Mouse (Mus musculus) bone marrow, adult 2 months (tissue): ENCODE measurements around the gene Fzr1.

ENCODE experiments used
- CTCF ChIP-seq: fragments of 200-500 bp; IDR thresholded peaks from 2 replicates; pipeline ENCODE4 v1.5.1; 2011; ENCODE audit warnings: low read length, control low read depth; ENCODE audit not compliant: control insufficient read depth, insufficient read depth
- POLR2A ChIP-seq: fragments of 200-500 bp; IDR thresholded peaks from 2 replicates; pipeline ENCODE4 v1.6.1; 2011; ENCODE audit warnings: low read depth, mild to moderate bottlenecking, control low read depth, low read length, borderline replicate concordance; ENCODE audit not compliant: control insufficient read depth

- TF ChIP-seq POLR2A = no peak
- TF ChIP-seq CTCF = no peak
Observed at GRCm38 (mm10) chr10:81410350-81410749, 32.0 kb upstream of the Fzr1 start.
